ENCODE assay signal across 18 mouse cellular contexts in the genomic region with DNA sequence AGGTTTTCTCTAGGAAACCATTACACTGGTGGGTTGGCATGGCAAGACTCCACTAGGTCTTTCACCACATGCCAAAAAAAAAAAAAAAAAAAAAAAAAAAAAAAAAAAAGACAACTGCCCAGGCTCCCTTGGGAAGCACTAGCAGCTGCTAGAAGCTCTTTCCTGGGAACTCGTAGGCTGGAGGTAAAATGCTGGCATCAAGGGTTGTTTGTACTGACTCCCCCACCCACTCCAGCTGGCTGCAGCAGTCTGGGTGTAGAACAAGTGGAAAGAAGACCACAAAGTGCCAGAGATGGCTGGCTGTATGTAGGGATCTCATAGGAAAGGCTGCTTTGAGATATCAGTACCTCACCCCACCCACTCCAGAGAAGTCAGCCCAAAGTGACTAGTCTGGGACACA.
A peak's percentile ranks its signal among the peaks of the same experiment; 100 is the strongest.
DNase-seq lines count a peak whose midpoint lies in the region; ATAC-seq lines count a peak whose summit lies in the region.
"Had no signal": no experiment of that assay in that cellular context is flagged by ENCODE, and none has a peak within 500 bp of the region (broad histone marks: within the 10 kb centered on the region; RNA-seq: fewer than 3 reads in every experiment).

No protein-coding gene starts in this region.

- H3K4me1 ChIP-seq in embryonic facial prominence, embryonic 14.5 days (ENCODE audit: control insufficient read depth, insufficient read depth, low read length), result 0 out of 2 replicates have a peak, but pooled peaks cover 2% of the 10 kb centered on the region
- H3K4me1 ChIP-seq in embryonic facial prominence, embryonic 10.5 days, result no peaks in the 10 kb centered on the region
- peaks cover 3% of the 10 kb centered on the region; the same call in 1 of the 2 replicates for H3K4me1 ChIP-seq in limb, embryonic 13.5 days
- H3K4me1 ChIP-seq in limb, embryonic 10.5 days, result no peaks in the 10 kb centered on the region
- H3K4me1 ChIP-seq: hindbrain, embryonic 10.5 days; liver, embryonic 15.5 days had no signal

- no peak overlapping the region for H3K4me3 ChIP-seq in embryonic facial prominence, embryonic 14.5 days (ENCODE audit: low read depth, low read length)
- no peak overlapping the region for H3K4me3 ChIP-seq in embryonic facial prominence, embryonic 10.5 days
- no peak overlapping the region for H3K4me3 ChIP-seq in limb, embryonic 13.5 days
- no peak overlapping the region for H3K4me3 ChIP-seq in limb, embryonic 10.5 days
- H3K4me3 ChIP-seq: heart, embryonic 13.5 days; hindbrain, embryonic 10.5 days; liver, embryonic 15.5 days had no signal

- H3K36me3 ChIP-seq in embryonic facial prominence, embryonic 14.5 days (ENCODE audit: control insufficient read depth, insufficient read depth, low read length), result no peaks in the 10 kb centered on the region
- H3K36me3 ChIP-seq in embryonic facial prominence, embryonic 10.5 days (replicated peaks), result no peaks in the 10 kb centered on the region
- H3K36me3 ChIP-seq in limb, embryonic 13.5 days, result no peaks in the 10 kb centered on the region
- H3K36me3 ChIP-seq in limb, embryonic 10.5 days, result no peaks in the 10 kb centered on the region
- H3K36me3 ChIP-seq: heart, embryonic 13.5 days; hindbrain, embryonic 10.5 days; liver, embryonic 15.5 days had no signal

- no peak overlapping the region for H3K27ac ChIP-seq in embryonic facial prominence, embryonic 14.5 days (replicated peaks; ENCODE audit: low read depth, low read length)
- H3K27ac ChIP-seq in embryonic facial prominence, embryonic 10.5 days (replicated peaks), result no peak overlapping the region
- no peak overlapping the region for H3K27ac ChIP-seq in limb, embryonic 13.5 days
- H3K27ac ChIP-seq in limb, embryonic 10.5 days, result no peak overlapping the region
- H3K27ac ChIP-seq: heart, embryonic 13.5 days; hindbrain, embryonic 10.5 days; liver, embryonic 15.5 days had no signal

- H3K27me3 ChIP-seq in embryonic facial prominence, embryonic 14.5 days (replicated peaks; ENCODE audit: control insufficient read depth, insufficient read depth, low read length), result no peaks in the 10 kb centered on the region
- H3K27me3 ChIP-seq in embryonic facial prominence, embryonic 10.5 days (replicated peaks; ENCODE audit: low read depth, poor library complexity, severe bottlenecking), result no peaks in the 10 kb centered on the region
- H3K27me3 ChIP-seq in limb, embryonic 13.5 days, result no peaks in the 10 kb centered on the region
- no peaks in the 10 kb centered on the region for H3K27me3 ChIP-seq in limb, embryonic 10.5 days (ENCODE audit: low read depth, poor library complexity, severe bottlenecking)
- H3K27me3 ChIP-seq: CH12.LX; heart, embryonic 13.5 days; liver, embryonic 15.5 days had no signal

- intact Hi-C loops in left cerebral cortex, postnatal 25 days (cut with DNase I), result loop anchor here (1.0 to 5.0 kb wide), 2 partner anchors 73 to 97 kb away; no protein-coding TSS in a partner anchor

- 33% methylated on average over 1 of the region's 1 CpGs for WGBS in embryonic facial prominence, embryonic 14.5 days
- WGBS in embryonic facial prominence, embryonic 10.5 days, result 38% methylated on average over 1 of the region's 1 CpGs
- 56% methylated on average over 1 of the region's 1 CpGs for WGBS in limb, embryonic 13.5 days
- WGBS in limb, embryonic 10.5 days, result 48% methylated on average over 1 of the region's 1 CpGs

- ATAC-seq in embryonic facial prominence, embryonic 14.5 days (ENCODE audit: low read depth), result peak; percentile 76; the same call in 1 of the 2 replicates
- ATAC-seq in limb, embryonic 13.5 days (ENCODE audit: low FRiP score, low read depth), result 0 out of 2 replicates have a peak, but pooled peaks have one; percentile 24
- ATAC-seq: activated CD4-positive, CD25-positive, alpha-beta regulatory T cell, adult 4 months; forebrain, postnatal 0 days had no signal

- H3K4me2 ChIP-seq in embryonic facial prominence, embryonic 14.5 days (ENCODE audit: low read depth, low read length), result no peak overlapping the region
- no peak overlapping the region for H3K4me2 ChIP-seq in limb, embryonic 13.5 days (replicated peaks)
- H3K4me2 ChIP-seq: heart, embryonic 13.5 days; liver, embryonic 15.5 days had no signal

- H3K9me3 ChIP-seq in embryonic facial prominence, embryonic 14.5 days (ENCODE audit: control insufficient read depth, low read length), result no peaks in the 10 kb centered on the region
- H3K9me3 ChIP-seq in embryonic facial prominence, embryonic 10.5 days, result no peaks in the 10 kb centered on the region
- H3K9me3 ChIP-seq in limb, embryonic 13.5 days, result no peaks in the 10 kb centered on the region
- no peaks in the 10 kb centered on the region for H3K9me3 ChIP-seq in limb, embryonic 10.5 days (replicated peaks)
- H3K9me3 ChIP-seq: heart, embryonic 13.5 days; hindbrain, embryonic 10.5 days; liver, embryonic 15.5 days had no signal

- peak; percentile 70 for DNase-seq in embryonic facial prominence, embryonic 14.5 days (ENCODE audit: low spot score)
- DNase-seq in embryonic facial prominence, embryonic 10.5 days (ENCODE audit: low spot score), result no peak
- DNase-seq in limb, embryonic 10.5 days (ENCODE audit: low spot score), result no peak
- DNase-seq in left cerebral cortex, postnatal 25 days (ENCODE audit: low spot score in 2 of 2), result peak; percentile 27 to 89
- DNase-seq in telencephalon, adult 2 months (ENCODE audit: low read depth, low spot score), result peak; percentile 79
- no peak for DNase-seq in lung, postnatal 10 days
- no peak for DNase-seq in kidney, adult 11 months
- DNase-seq: adrenal gland, postnatal 36 days; cerebellum, postnatal 14 days; forebrain, postnatal 0 days; kidney, postnatal 10 days; retina, postnatal 1 day had no signal

- H3K9ac ChIP-seq in embryonic facial prominence, embryonic 14.5 days (ENCODE audit: low read depth, low read length), result no peak overlapping the region
- no peak overlapping the region for H3K9ac ChIP-seq in limb, embryonic 13.5 days
- H3K9ac ChIP-seq: forebrain, postnatal 0 days; heart, embryonic 13.5 days; liver, embryonic 15.5 days had no signal

Comparison
In these comparisons a context has a peak if more than half of its experiments do, and no peak if none do; other contexts are left out.
1. DNase-seq: peak in embryonic facial prominence, embryonic 14.5 days (single experiment), left cerebral cortex, postnatal 25 days (2 of 2) and telencephalon, adult 2 months (single experiment); none in embryonic facial prominence, embryonic 10.5 days (single experiment), limb, embryonic 10.5 days (single experiment), lung, postnatal 10 days (single experiment) and kidney, adult 11 months (single experiment).